Mouse (Mus musculus) midbrain, embryonic 13.5 days (tissue): ENCODE results near the gene Prickle3. TPM values are rescaled to one million over a fixed set of nuclear protein-coding genes. Genes with fewer than 3 reads are reported as not detected.
"Not testable (repeated sequence)": the region's sequence is repeated elsewhere in the genome, so short reads cannot be mapped to it uniquely, and the experiment has no call there.

ENCODE experiments used
- ATAC-seq: fragments of 200-750 bp; cut with Nextera tagmentation; 2 replicates; pipeline ENCODE4 v1.8.0; 2017; ENCODE audit warnings: mild to moderate bottlenecking, moderate TSS enrichment, moderate library complexity
- H3K27ac ChIP-seq: fragments of 300-500 bp; sonication (generic); 2 replicates; pipeline ENCODE4 v1.5.1; 2015; ENCODE audit warnings: inconsistent platforms, mild to moderate bottlenecking, moderate library complexity
- H3K27me3 ChIP-seq: fragments of 300-500 bp; sonication (generic); 2 replicates; pipeline ENCODE4 v1.6.1; 2015; ENCODE audit warnings: mild to moderate bottlenecking, inconsistent platforms
- H3K36me3 ChIP-seq: fragments of 300-500 bp; sonication (generic); 2 replicates; pipeline ENCODE4 v1.6.1; 2015; ENCODE audit warnings: mild to moderate bottlenecking, inconsistent platforms
- H3K4me1 ChIP-seq: fragments of 300-500 bp; sonication (generic); replicated peaks from 2 replicates; pipeline ENCODE4 v1.6.1; 2015; ENCODE audit warnings: inconsistent platforms
- H3K4me2 ChIP-seq: fragments of 300-500 bp; sonication (generic); replicated peaks from 2 replicates; pipeline ENCODE4 v1.6.1; 2015; ENCODE audit warnings: moderate library complexity, mild to moderate bottlenecking, inconsistent platforms
- H3K4me3 ChIP-seq: fragments of 300-500 bp; sonication (generic); replicated peaks from 2 replicates; pipeline ENCODE4 v1.5.1; 2015; ENCODE audit warnings: mild to moderate bottlenecking, inconsistent platforms
- H3K9ac ChIP-seq: fragments of 300-500 bp; sonication (generic); replicated peaks from 2 replicates; pipeline ENCODE4 v1.6.1; 2015; ENCODE audit warnings: mild to moderate bottlenecking, inconsistent platforms
- H3K9me3 ChIP-seq: fragments of 300-500 bp; sonication (generic); 2 replicates; pipeline ENCODE4 v1.6.1; 2016; ENCODE audit warnings: mild to moderate bottlenecking, inconsistent platforms
- WGBS: fragments of 180-500 bp; shearing (Covaris S2); methylation state at CpG from one replicate; pipeline ENCODE4 v1.1.7; 2015; 5-methylcytosine and 5-hydroxymethylcytosine counted together
- polyA plus RNA-seq: library from polyadenylated mRNA; unstranded; fragments of >200 nt; fragmentation: Nextera tagmentation; extraction: Ambion mirVana; gene quantifications from 2 replicates; pipeline ENCODE4 v1.2.1, GENCODE M21; 2015

Gene Prickle3
- polyA plus RNA-seq, 1 experiment from 2014 or later = 1.2 TPM

GRCm38 (mm10) chrX:7674284-7675000, 17.4 kb downstream of the Prickle3 start:
- no peak overlapping the region for H3K9ac ChIP-seq
- peak overlapping the region; percentile 19 for H3K4me3 ChIP-seq
- H3K27me3 ChIP-seq = 0 out of 2 replicates have a peak, but pooled peaks cover 2% of the 10 kb centered on the region
- H3K4me2 ChIP-seq = peak overlapping the region; percentile 43
- peak; percentile 9; the same call in 1 of the 2 replicates for ATAC-seq
- H3K27ac ChIP-seq = no peak overlapping the region
- H3K9me3 ChIP-seq = no peaks in the 10 kb centered on the region
- WGBS = 39% methylated on average over 28 of the region's 28 CpGs
- no peaks in the 10 kb centered on the region for H3K36me3 ChIP-seq
- 0 out of 2 replicates have a peak, but pooled peaks cover 4% of the 10 kb centered on the region for H3K4me1 ChIP-seq

- no peaks in the 10 kb centered on the region for H3K36me3 ChIP-seq
- 43% methylated on average over 10 of the region's 10 CpGs for WGBS
- H3K27ac ChIP-seq = no peak overlapping the region
- H3K27me3 ChIP-seq = 0 out of 2 replicates have a peak, but pooled peaks cover 2% of the 10 kb centered on the region
- ATAC-seq = peak; percentile 18; the same call in 1 of the 2 replicates
- peak overlapping the region; percentile 43 for H3K4me2 ChIP-seq
- peak overlapping the region; percentile 19 for H3K4me3 ChIP-seq
- no peaks in the 10 kb centered on the region for H3K9me3 ChIP-seq
- 0 out of 2 replicates have a peak, but pooled peaks cover 4% of the 10 kb centered on the region for H3K4me1 ChIP-seq
- no peak overlapping the region for H3K9ac ChIP-seq
Measured at GRCm38 (mm10) chrX:7675001-7675380, 17.9 kb downstream of the Prickle3 start.

- Histone ChIP-seq H3K4me1 (no peaks in the 10 kb centered on the region), H3K4me3 (no peak overlapping the region), H3K27ac (no peak overlapping the region), H3K9me3 (no peaks in the 10 kb centered on the region), H3K27me3 (no peaks in the 10 kb centered on the region), H3K4me2 (no peak overlapping the region), H3K36me3 (no peaks in the 10 kb centered on the region), H3K9ac (no peak overlapping the region)
- ATAC-seq = no peak
- WGBS = 46% methylated on average over 3 of the region's 3 CpGs
Measured at GRCm38 (mm10) chrX:7678986-7679385, 21.9 kb downstream of the Prickle3 start.

GRCm38 (mm10) chrX:7679405-7680056, 22.5 kb downstream of the Prickle3 start:
- ATAC-seq = peak; percentile 95
- Histone ChIP-seq H3K27me3 (no peaks in the 10 kb centered on the region), H3K27ac (no peak overlapping the region), H3K9me3 (no peaks in the 10 kb centered on the region), H3K4me3 (peak overlapping the region; percentile 28), H3K9ac (no peak overlapping the region; the same call in 1 of the 2 replicates), H3K36me3 (no peaks in the 10 kb centered on the region), H3K4me2 (peak overlapping the region; percentile 49), H3K4me1 (no peaks in the 10 kb centered on the region)
- 18% methylated on average over 27 of the region's 27 CpGs for WGBS

GRCm38 (mm10) chrX:7680057-7680412, 23.0 kb downstream of the Prickle3 start:
- H3K4me3 ChIP-seq = peak overlapping the region; percentile 28
- no peaks in the 10 kb centered on the region for H3K27me3 ChIP-seq
- H3K36me3 ChIP-seq = no peaks in the 10 kb centered on the region
- H3K27ac ChIP-seq = no peak overlapping the region
- 32% methylated on average over 12 of the region's 12 CpGs for WGBS
- no peaks in the 10 kb centered on the region for H3K4me1 ChIP-seq
- H3K9me3 ChIP-seq = no peaks in the 10 kb centered on the region
- peak; percentile 69; the same call in 1 of the 2 replicates for ATAC-seq
- H3K4me2 ChIP-seq = peak overlapping the region; percentile 49
- H3K9ac ChIP-seq = no peak overlapping the region; the same call in 1 of the 2 replicates

GRCm38 (mm10) chrX:7680864-7681263, 23.8 kb downstream of the Prickle3 start, which contains the start of gene Magix:
Gene Magix (minus strand): TSS chrX:7681251.
- H3K27ac ChIP-seq = no peak within 1 kb of the TSS
- no peaks in the 10 kb centered on the region for H3K27me3 ChIP-seq
- H3K4me1 ChIP-seq = no peaks in the 10 kb centered on the region
- peak within 1 kb of the TSS; percentile 28 for H3K4me3 ChIP-seq
- H3K9me3 ChIP-seq = no peaks in the 10 kb centered on the region
- H3K9ac ChIP-seq = no peak within 1 kb of the TSS
- 0 out of 2 replicates have a peak, but pooled peaks have one; percentile 9 for ATAC-seq
- H3K4me2 ChIP-seq = peak within 1 kb of the TSS; percentile 49
- no peaks in the 10 kb centered on the region for H3K36me3 ChIP-seq
- WGBS = 75% methylated on average over 14 of the region's 14 CpGs

- Histone ChIP-seq H3K4me3 (no peak overlapping the region), H3K36me3 (no peaks in the 10 kb centered on the region), H3K27ac (no peak overlapping the region), H3K4me1 (no peaks in the 10 kb centered on the region), H3K9me3 (no peaks in the 10 kb centered on the region), H3K9ac (no peak overlapping the region), H3K27me3 (no peaks in the 10 kb centered on the region), H3K4me2 (no peak overlapping the region)
- 98% methylated on average over 2 of the region's 2 CpGs for WGBS
- no peak for ATAC-seq
Measured at GRCm38 (mm10) chrX:7688321-7688720, 31.3 kb downstream of the Prickle3 start.

GRCm38 (mm10) chrX:7690486-7690885, 33.4 kb downstream of the Prickle3 start:
- Histone ChIP-seq H3K4me2 (no peak overlapping the region), H3K9me3 (no peaks in the 10 kb centered on the region), H3K36me3 (no peaks in the 10 kb centered on the region), H3K9ac (no peak overlapping the region), H3K4me1 (no peaks in the 10 kb centered on the region), H3K27me3 (no peaks in the 10 kb centered on the region), H3K27ac (no peak overlapping the region), H3K4me3 (no peak overlapping the region)
- ATAC-seq = no peak
- WGBS = 71% methylated on average over 3 of the region's 3 CpGs

- H3K27ac ChIP-seq = no peak overlapping the region
- no peak overlapping the region for H3K4me2 ChIP-seq
- no peaks in the 10 kb centered on the region for H3K27me3 ChIP-seq
- H3K4me3 ChIP-seq = no peak overlapping the region
- no peak overlapping the region for H3K9ac ChIP-seq
- ATAC-seq = no peak
- no peaks in the 10 kb centered on the region for H3K9me3 ChIP-seq
- no peaks in the 10 kb centered on the region for H3K36me3 ChIP-seq
- H3K4me1 ChIP-seq = peaks cover 4% of the 10 kb centered on the region; the same call in 1 of the 2 replicates
- 47% methylated on average over 4 of the region's 4 CpGs for WGBS
Measured at GRCm38 (mm10) chrX:7692862-7693261, 35.8 kb downstream of the Prickle3 start.

- H3K4me2 ChIP-seq = peak overlapping the region; percentile 37
- no peak overlapping the region for H3K9ac ChIP-seq
- no peaks in the 10 kb centered on the region for H3K9me3 ChIP-seq
- no peak overlapping the region for H3K27ac ChIP-seq
- 46% methylated on average over 6 of the region's 6 CpGs for WGBS
- H3K4me3 ChIP-seq = peak overlapping the region; percentile 55; the same call in 1 of the 2 replicates
- peaks cover 11% of the 10 kb centered on the region; the same call in 1 of the 2 replicates for H3K4me1 ChIP-seq
- no peaks in the 10 kb centered on the region for H3K27me3 ChIP-seq
- H3K36me3 ChIP-seq = peaks cover 9% of the 10 kb centered on the region; the same call in 1 of the 2 replicates
- peak; percentile 67 for ATAC-seq
Measured at GRCm38 (mm10) chrX:7696520-7696919, 39.5 kb downstream of the Prickle3 start.

GRCm38 (mm10) chrX:7696954-7697381, 39.9 kb downstream of the Prickle3 start, which contains the start of gene Gpkow:
Gene Gpkow (plus strand): TSS chrX:7697131.
- peak within 1 kb of the TSS; percentile 59 for H3K4me2 ChIP-seq
- 22% methylated on average over 33 of the region's 33 CpGs for WGBS
- H3K9ac ChIP-seq = peak within 1 kb of the TSS; percentile 60
- peak within 1 kb of the TSS; percentile 25; the same call in 1 of the 2 replicates for H3K27ac ChIP-seq
- H3K9me3 ChIP-seq = no peaks in the 10 kb centered on the region
- ATAC-seq = peak; percentile 96
- peaks cover 11% of the 10 kb centered on the region; the same call in 1 of the 2 replicates for H3K4me1 ChIP-seq
- H3K36me3 ChIP-seq = peaks cover 11% of the 10 kb centered on the region; the same call in 1 of the 2 replicates
- H3K27me3 ChIP-seq = no peaks in the 10 kb centered on the region
- peak within 1 kb of the TSS; percentile 55 for H3K4me3 ChIP-seq

GRCm38 (mm10) chrX:7713764-7714134, 56.7 kb downstream of the Prickle3 start:
- not testable (repeated sequence) for H3K9me3 ChIP-seq, H3K4me1 ChIP-seq, ATAC-seq, H3K27ac ChIP-seq, H3K36me3 ChIP-seq, H3K27me3 ChIP-seq
- peak overlapping the region; percentile 38 for H3K4me3 ChIP-seq
- WGBS = 36% methylated on average over 6 of the region's 12 CpGs
- peak overlapping the region; percentile 58 for H3K9ac ChIP-seq
- H3K4me2 ChIP-seq = peak overlapping the region; percentile 54
